Mouse (Mus musculus) A20 (cell line): ENCODE data around the gene Tbata.

Experiments
- DNase-seq: peaks from one replicate; pipeline ENCODE4 v3.0.0-alpha.2; 2011; ENCODE audit warnings: low read depth, low spot score

Gene Tbata

GRCm38 (mm10) chr10:61171654-61172053 lies at the start of gene Tbata:
Gene Tbata (plus strand): TSS chr10:61171954.
- no peak for DNase-seq

- DNase-seq: no peak
Measured at GRCm38 (mm10) chr10:61123276-61123913, 48.4 kb upstream of the Tbata start.

- no peak for DNase-seq
Measured at GRCm38 (mm10) chr10:61124462-61124861, 47.3 kb upstream of the Tbata start.

- DNase-seq: no peak
Measured at GRCm38 (mm10) chr10:61128701-61129365, 42.9 kb upstream of the Tbata start.

GRCm38 (mm10) chr10:61130959-61131358 lies 40.8 kb upstream of the Tbata start:
- no peak for DNase-seq

- no peak for DNase-seq
Measured at GRCm38 (mm10) chr10:61134041-61134440, 37.7 kb upstream of the Tbata start.

- DNase-seq: peak; percentile 69
Measured at GRCm38 (mm10) chr10:61135226-61135839, 36.4 kb upstream of the Tbata start.

- DNase-seq: no peak
Measured at GRCm38 (mm10) chr10:61137567-61137966, 34.2 kb upstream of the Tbata start.

- DNase-seq: no peak
Measured at GRCm38 (mm10) chr10:61143343-61143742, 28.4 kb upstream of the Tbata start.

GRCm38 (mm10) chr10:61145766-61146118 lies 26.0 kb upstream of the Tbata start:
- no peak for DNase-seq

- DNase-seq: peak; percentile 91
Measured at GRCm38 (mm10) chr10:61146119-61146806, 25.5 kb upstream of the Tbata start.

- DNase-seq: no peak
Measured at GRCm38 (mm10) chr10:61146807-61147156, 25.0 kb upstream of the Tbata start.

- peak; percentile 96 for DNase-seq
Measured at GRCm38 (mm10) chr10:61147157-61148040, 24.4 kb upstream of the Tbata start, which contains the start of gene Sgpl1. Gene Sgpl1 (minus strand): TSS chr10:61147703.

GRCm38 (mm10) chr10:61149476-61149875 lies 22.3 kb upstream of the Tbata start:
- DNase-seq: no peak

GRCm38 (mm10) chr10:61150616-61151015 lies 21.1 kb upstream of the Tbata start:
- DNase-seq: no peak

- no peak for DNase-seq
Measured at GRCm38 (mm10) chr10:61152131-61152530, 19.6 kb upstream of the Tbata start.

- no peak for DNase-seq
Measured at GRCm38 (mm10) chr10:61155611-61156010, 16.1 kb upstream of the Tbata start.

GRCm38 (mm10) chr10:61156453-61156852 lies 15.3 kb upstream of the Tbata start:
- DNase-seq: no peak

- no peak for DNase-seq
Measured at GRCm38 (mm10) chr10:61158594-61158993, 13.2 kb upstream of the Tbata start.

- no peak for DNase-seq
Measured at GRCm38 (mm10) chr10:61160089-61160488, 11.7 kb upstream of the Tbata start.

GRCm38 (mm10) chr10:61160671-61161070 lies 11.1 kb upstream of the Tbata start:
- no peak for DNase-seq
